Mouse (Mus musculus) liver, postnatal 0 days (tissue): ENCODE results near the gene Fcrlb.

Experiments
- CTCF ChIP-seq: sonication (generic); IDR thresholded peaks from 2 replicates; pipeline ENCODE4 v1.5.1; 2016; ENCODE audit warnings: antibody characterized with exemption, low read depth
- EP300 ChIP-seq: IDR thresholded peaks from 2 replicates; pipeline ENCODE4 v1.6.1; 2016; ENCODE audit warnings: antibody characterized with exemption, low read depth, mild to moderate bottlenecking

- TF ChIP-seq CTCF (no peak), EP300 (no peak)
These were observed 11.7 kb upstream of the Fcrlb start for GRCm38 (mm10) chr1:170924485-170924884.
